Mouse (Mus musculus) MEL (cell line): ENCODE results near the gene Lrrc7. TPM values are rescaled to one million over a fixed set of nuclear protein-coding genes. Genes with fewer than 3 reads are reported as not detected.

Source experiments
- DNase-seq: peaks from one replicate; pipeline ENCODE4 v3.0.0; 2011; ENCODE audit warnings: low read depth, low spot score
- H3K27ac ChIP-seq: 2 replicates; pipeline ENCODE4 v1.5.1; 2012; ENCODE audit warnings: low read depth, mild to moderate bottlenecking, control low read depth, low read length, moderate library complexity; ENCODE audit not compliant: control insufficient read depth
- H3K27me3 ChIP-seq, 2 experiments: fragments of 150-350 bp in 1 of 2; sonication (generic) in 1 of 2; 2 replicates each; pipeline ENCODE4 v1.6.1; 2012; ENCODE audit warnings: low read length in 2 of 2, mild to moderate bottlenecking in 2 of 2, improper control_type of control experiment in 1 of 2, moderate library complexity in 1 of 2; ENCODE audit not compliant: insufficient read depth in 2 of 2, control insufficient read depth in 1 of 2
- H3K36me3 ChIP-seq, 2 experiments: 2 replicates each; pipeline ENCODE4 v1.6.1; 2012 to 2014; ENCODE audit warnings: low read length in 2 of 2, improper control_type of control experiment in 1 of 2, inconsistent platforms in 1 of 2, mild to moderate bottlenecking in 1 of 2; ENCODE audit not compliant: insufficient read depth in 2 of 2, control insufficient read depth in 1 of 2
- H3K4me1 ChIP-seq, 2 experiments: fragments of 150-350 bp in 1 of 2; sonication (generic) in 1 of 2; 2 replicates each; pipeline ENCODE4 v1.6.1; 2012; ENCODE audit warnings: low read length in 2 of 2, improper control_type of control experiment in 1 of 2, mild to moderate bottlenecking in 1 of 2; ENCODE audit not compliant: insufficient read depth in 2 of 2, control insufficient read depth in 1 of 2
- H3K4me3 ChIP-seq, 2 experiments: fragments of 150-350 bp in 1 of 2; sonication (generic) in 1 of 2; 2 replicates each; pipeline ENCODE4 v1.5.1; 2012; ENCODE audit warnings: low read depth in 2 of 2, low read length in 2 of 2, mild to moderate bottlenecking in 2 of 2, moderate library complexity in 2 of 2, control low read depth in 1 of 2, improper control_type of control experiment in 1 of 2; ENCODE audit not compliant: control insufficient read depth in 1 of 2, insufficient read depth in 1 of 2
- H3K79me2 ChIP-seq: 2 replicates; pipeline ENCODE4 v1.6.1; 2012; ENCODE audit warnings: mild to moderate bottlenecking, low read length, moderate library complexity; ENCODE audit not compliant: control insufficient read depth, poor library complexity, insufficient read depth
- H3K9ac ChIP-seq: 2 replicates; pipeline ENCODE4 v1.6.1; 2012; ENCODE audit warnings: low read depth, mild to moderate bottlenecking, control low read depth, low read length, moderate library complexity; ENCODE audit not compliant: control insufficient read depth, poor library complexity, severe bottlenecking
- H3K9me3 ChIP-seq: fragments of 150-350 bp; sonication (generic); replicated peaks from 2 replicates; pipeline ENCODE4 v1.6.1; 2012; ENCODE audit warnings: mild to moderate bottlenecking, low read length, improper control_type of control experiment, moderate library complexity; ENCODE audit not compliant: insufficient read depth
- CHD1 ChIP-seq: IDR thresholded peaks from 2 replicates; pipeline ENCODE4 v1.6.1; 2012; ENCODE audit warnings: low read depth, mild to moderate bottlenecking, inconsistent platforms, low read length, improper control_type of control experiment
- CTCF ChIP-seq, 3 experiments: IDR thresholded peaks in 2 of 3; conservative IDR thresholded peaks in 1 of 3; 2 replicates each; pipeline ENCODE4 v1.5.1; 2011 to 2012; ENCODE audit warnings: low read length in 3 of 3, low read depth in 2 of 3, mild to moderate bottlenecking in 2 of 3, improper control_type of control experiment in 1 of 3, inconsistent platforms in 1 of 3, mixed read lengths in 1 of 3, moderate library complexity in 1 of 3; ENCODE audit not compliant: control insufficient read depth in 1 of 3, insufficient read depth in 1 of 3, poor library complexity in 1 of 3, severe bottlenecking in 1 of 3
- E2F4 ChIP-seq: IDR thresholded peaks from 2 replicates; pipeline ENCODE4 v1.6.1; 2011; ENCODE audit warnings: low read depth, low read length, improper control_type of control experiment, borderline replicate concordance
- GABPA ChIP-seq: IDR thresholded peaks from 2 replicates; pipeline ENCODE4 v1.6.1; 2012; ENCODE audit warnings: low read depth, mild to moderate bottlenecking, inconsistent platforms, low read length, improper control_type of control experiment, moderate library complexity
- HCFC1 ChIP-seq: IDR thresholded peaks from 2 replicates; pipeline ENCODE4 v1.6.1; 2012; ENCODE audit warnings: low read depth, mild to moderate bottlenecking, inconsistent platforms, low read length, improper control_type of control experiment, moderate library complexity
- MAFK ChIP-seq: IDR thresholded peaks from 2 replicates; pipeline ENCODE4 v1.6.1; 2011; ENCODE audit warnings: low read depth, mild to moderate bottlenecking, low read length, improper control_type of control experiment, borderline replicate concordance
- MAX ChIP-seq: IDR thresholded peaks from 2 replicates; pipeline ENCODE4 v1.6.1; 2011; ENCODE audit warnings: low read length, improper control_type of control experiment
- MYB ChIP-seq: IDR thresholded peaks from 2 replicates; pipeline ENCODE4 v1.6.1; 2011; ENCODE audit warnings: mild to moderate bottlenecking, low read depth, low read length, improper control_type of control experiment
- POLR2A ChIP-seq, 2 experiments: IDR thresholded peaks; 2 replicates each; pipeline ENCODE4 v1.6.1; 2011 to 2012; ENCODE audit warnings: low read length in 2 of 2, mild to moderate bottlenecking in 2 of 2, control low read depth in 1 of 2, improper control_type of control experiment in 1 of 2, low read depth in 1 of 2, moderate library complexity in 1 of 2; ENCODE audit not compliant: control insufficient read depth in 1 of 2, insufficient read depth in 1 of 2, poor library complexity in 1 of 2
- RCOR1 ChIP-seq: IDR thresholded peaks from 2 replicates; pipeline ENCODE4 v1.6.1; 2012; ENCODE audit warnings: low read depth, mild to moderate bottlenecking, inconsistent platforms, low read length, improper control_type of control experiment
- SMC3 ChIP-seq: IDR thresholded peaks from 2 replicates; pipeline ENCODE4 v1.6.1; 2011; ENCODE audit warnings: low read depth, low read length, improper control_type of control experiment
- USF2 ChIP-seq, 2 experiments: IDR thresholded peaks; 2 replicates each; pipeline ENCODE4 v1.6.1; 2011 to 2012; ENCODE audit warnings: improper control_type of control experiment in 2 of 2, low read length in 2 of 2, borderline replicate concordance in 1 of 2, inconsistent platforms in 1 of 2, low read depth in 1 of 2, mild to moderate bottlenecking in 1 of 2; ENCODE audit not compliant: insufficient read depth in 1 of 2
- ZC3H11A ChIP-seq: IDR thresholded peaks from 2 replicates; pipeline ENCODE4 v1.6.1; 2012; ENCODE audit warnings: low read depth, mild to moderate bottlenecking, inconsistent platforms, low read length, improper control_type of control experiment
- ZKSCAN1 ChIP-seq: IDR thresholded peaks from 2 replicates; pipeline ENCODE4 v1.6.1; 2012; ENCODE audit warnings: low read depth, mild to moderate bottlenecking, inconsistent platforms, low read length, improper control_type of control experiment, moderate library complexity
- ZMIZ1 ChIP-seq: IDR thresholded peaks from 2 replicates; pipeline ENCODE4 v1.6.1; 2012; ENCODE audit warnings: low read depth, mild to moderate bottlenecking, inconsistent platforms, low read length, improper control_type of control experiment, moderate library complexity
- ZNF384 ChIP-seq: IDR thresholded peaks from 2 replicates; pipeline ENCODE4 v1.6.1; 2012; ENCODE audit warnings: low read depth, mild to moderate bottlenecking, inconsistent platforms, low read length, improper control_type of control experiment
- polyA plus RNA-seq, 2 experiments: library from polyadenylated mRNA; stranded (reverse) in 1 of 2; unstranded in 1 of 2; fragments of >175 nt in 1 of 2; fragments of >200 nt in 1 of 2; gene quantifications; 2 replicates each; pipeline versions ENCODE4 v1.2.1 to v1.2.4; 2012; ENCODE audit warnings: low replicate concordance in 2 of 2, low read depth in 1 of 2; ENCODE audit not compliant: insufficient read length in 2 of 2, insufficient read depth in 1 of 2, missing spikeins in 1 of 2
- total RNA-seq: library from RNA; depleted of rRNA; stranded (reverse); fragments of 300-350 nt; gene quantifications from 2 replicates; pipeline ENCODE4 v1.2.3, GENCODE M21; 2012

Gene Lrrc7
- total and polyA plus RNA-seq, 3 experiments = not detected

- Histone ChIP-seq H3K9ac (no peak overlapping the region), H3K4me3 (no peak overlapping the region), H3K79me2 (no peaks in the 10 kb centered on the region), H3K36me3 (no peaks in the 10 kb centered on the region), H3K27me3 (no peaks in the 10 kb centered on the region; a peak in 1 of 4 replicates), H3K4me1 (no peaks in the 10 kb centered on the region), H3K27ac (no peak overlapping the region), H3K9me3 (no peaks in the 10 kb centered on the region)
- no peak for DNase-seq
- TF ChIP-seq SMC3 = no peak
- no peak for TF ChIP-seq GABPA
- no peak for TF ChIP-seq MYB
These were observed 2.0 kb downstream of the Lrrc7 start for GRCm38 (mm10) chr3:158559691-158560650.

- Histone ChIP-seq H3K79me2 (no peaks in the 10 kb centered on the region), H3K4me3 (no peak overlapping the region), H3K36me3 (no peaks in the 10 kb centered on the region), H3K4me1 (no peaks in the 10 kb centered on the region), H3K9me3 (no peaks in the 10 kb centered on the region)
- no peak for DNase-seq
- no peak for TF ChIP-seq HCFC1
- no peak for TF ChIP-seq E2F4
- no peak for TF ChIP-seq CTCF (IDR thresholded peaks at IDR 0.05 in 2 of 3, conservative IDR thresholded peaks at IDR 0.05 in 1 of 3; ENCODE audit: control insufficient read depth in 1 of 3, insufficient read depth in 1 of 3, low read depth in 2 of 3, low read length in 3 of 3, poor library complexity in 1 of 3, severe bottlenecking in 1 of 3)
- no peak for TF ChIP-seq CHD1
- TF ChIP-seq POLR2A (IDR thresholded peaks at IDR 0.05; ENCODE audit: control insufficient read depth in 1 of 2, insufficient read depth in 1 of 2, low read depth in 1 of 2, low read length in 2 of 2, poor library complexity in 1 of 2) = no peak
- no peak for TF ChIP-seq MAFK
- no peak for TF ChIP-seq MYB
- no peak for TF ChIP-seq MAX
- TF ChIP-seq ZNF384 = no peak
- TF ChIP-seq ZC3H11A = no peak
- TF ChIP-seq ZMIZ1 = no peak
- no peak for TF ChIP-seq USF2 (IDR thresholded peaks at IDR 0.05; ENCODE audit: borderline replicate concordance in 1 of 2, insufficient read depth in 1 of 2, low read depth in 1 of 2, low read length in 2 of 2)
- TF ChIP-seq RCOR1 = no peak
- TF ChIP-seq ZKSCAN1 = no peak
- TF ChIP-seq, all 39 proteins: peak for 0
- Histone ChIP-seq H3K27ac (no peak overlapping the region), H3K27me3 (no peaks in the 10 kb centered on the region; a peak in 1 of 4 replicates), H3K9ac (no peak overlapping the region)
These were observed 2.8 kb downstream of the Lrrc7 start for GRCm38 (mm10) chr3:158559131-158559658.
